Mouse (Mus musculus): ENCODE data around the gene Usp31.

The Usp31 gene

DNA sequence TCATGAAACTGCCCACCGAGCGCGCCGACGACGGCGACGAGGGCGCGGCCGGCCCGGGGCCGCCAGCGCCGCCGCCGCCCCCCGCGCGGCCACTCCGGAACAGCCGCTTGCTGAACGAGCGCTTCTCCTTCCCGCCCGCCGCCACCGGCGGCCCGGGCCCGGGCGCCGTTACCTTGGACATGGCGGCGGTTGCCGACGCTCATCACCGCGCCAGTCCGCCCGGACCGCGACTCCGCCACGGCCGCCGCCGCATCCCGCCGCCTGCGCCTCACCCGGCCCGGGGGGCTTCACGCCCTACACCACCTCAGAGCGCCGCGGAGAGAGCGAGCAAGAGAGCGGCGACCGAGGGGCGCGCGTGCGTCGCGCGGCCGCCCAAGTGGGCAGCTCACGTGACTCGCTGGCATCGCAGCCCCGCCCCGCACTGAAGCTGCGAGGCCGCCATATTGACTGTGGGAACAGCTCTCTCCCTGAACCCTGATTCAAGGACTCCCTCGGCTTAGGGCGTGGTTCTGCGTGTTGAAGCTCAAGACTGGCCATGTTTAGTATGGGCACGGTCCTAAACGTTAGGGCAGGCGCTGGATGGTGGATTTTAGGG lies at the start of gene Usp31:
TSS of gene Usp31 (minus strand) at position 181 of the 595 bp plus-strand sequence.
- DNase-seq: peak; percentile 96

DNA sequence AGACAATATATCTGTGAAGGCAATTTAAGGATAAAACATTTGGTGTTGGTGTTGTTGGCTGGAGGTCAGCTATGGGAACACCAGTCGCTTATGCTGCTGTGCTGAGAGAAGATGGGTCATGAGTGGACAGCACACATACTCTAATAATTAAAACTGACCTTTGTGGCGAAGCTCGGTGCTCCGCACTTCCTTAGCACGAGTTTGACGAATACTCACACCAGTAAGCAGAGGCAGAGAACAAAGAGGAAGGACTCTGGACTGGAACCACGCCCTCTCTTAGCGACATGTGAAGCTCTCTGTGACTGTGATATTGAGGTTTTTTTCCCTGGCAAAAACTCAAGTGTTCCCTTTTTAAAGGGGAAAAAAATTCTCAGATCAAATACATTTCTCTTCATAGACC lies 47.7 kb upstream of the Usp31 start:
- DNase-seq: no peak

DNA sequence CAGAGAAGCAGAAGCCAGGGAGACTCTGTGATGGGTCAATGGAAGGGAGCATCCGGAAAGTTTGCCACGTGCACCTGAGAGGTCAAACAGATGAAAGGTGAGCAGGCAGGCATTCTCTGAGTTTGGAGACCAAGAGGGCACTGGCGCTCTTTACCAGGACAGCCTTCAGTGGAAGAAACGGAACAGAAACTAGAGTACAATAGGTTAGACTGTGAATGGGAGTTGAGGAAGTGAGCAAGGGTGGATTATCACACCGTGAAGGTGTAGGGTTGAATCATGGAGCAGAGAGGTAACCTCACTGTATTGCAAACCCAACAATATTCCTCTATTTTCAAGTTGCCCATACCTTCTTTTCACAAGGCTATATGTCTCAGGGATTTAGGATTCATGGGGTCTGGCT lies 43.2 kb upstream of the Usp31 start:
- no peak for DNase-seq

DNA sequence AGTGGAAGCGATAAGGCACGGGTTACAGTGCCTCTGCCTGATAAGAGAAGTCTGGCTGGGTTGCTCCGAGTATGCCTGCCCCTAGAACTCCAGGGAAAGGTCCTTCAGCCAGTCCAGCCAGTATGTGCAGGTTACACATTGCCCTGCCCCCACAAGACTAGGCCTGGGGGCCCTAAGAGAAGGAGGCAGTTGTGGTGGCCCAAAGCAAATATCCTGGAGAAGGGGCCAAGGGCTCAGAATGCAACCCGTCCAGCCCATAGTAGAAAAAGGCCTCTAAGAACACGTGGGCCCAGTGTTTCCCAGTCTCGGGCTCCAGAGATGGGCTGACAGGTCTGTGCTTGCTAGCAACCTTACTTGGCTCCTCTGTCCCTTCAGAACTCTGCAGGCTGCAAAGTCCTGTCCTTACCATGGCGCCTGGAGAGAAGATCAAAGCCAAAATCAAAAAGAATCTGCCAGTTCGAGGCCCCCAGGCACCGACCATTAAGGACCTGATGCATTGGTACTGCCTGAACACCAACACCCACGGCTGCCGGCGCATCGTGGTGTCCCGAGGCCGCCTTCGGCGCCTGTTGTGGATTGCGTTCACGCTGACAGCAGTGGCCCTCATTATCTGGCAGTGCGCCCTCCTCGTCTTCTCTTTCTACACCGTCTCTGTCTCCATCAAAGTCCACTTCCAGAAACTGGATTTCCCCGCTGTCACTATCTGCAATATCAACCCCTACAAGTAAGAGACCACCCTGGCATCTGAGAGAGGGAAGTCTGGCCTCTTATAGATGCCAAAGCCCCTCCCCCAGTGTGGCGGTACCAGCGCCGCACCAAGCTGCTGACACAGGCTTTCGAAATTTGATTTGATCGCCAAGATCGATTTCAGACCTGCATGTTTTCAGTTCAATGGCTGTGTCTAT lies 30.7 kb upstream of the Usp31 start:
- peak; percentile 12 for DNase-seq

DNA sequence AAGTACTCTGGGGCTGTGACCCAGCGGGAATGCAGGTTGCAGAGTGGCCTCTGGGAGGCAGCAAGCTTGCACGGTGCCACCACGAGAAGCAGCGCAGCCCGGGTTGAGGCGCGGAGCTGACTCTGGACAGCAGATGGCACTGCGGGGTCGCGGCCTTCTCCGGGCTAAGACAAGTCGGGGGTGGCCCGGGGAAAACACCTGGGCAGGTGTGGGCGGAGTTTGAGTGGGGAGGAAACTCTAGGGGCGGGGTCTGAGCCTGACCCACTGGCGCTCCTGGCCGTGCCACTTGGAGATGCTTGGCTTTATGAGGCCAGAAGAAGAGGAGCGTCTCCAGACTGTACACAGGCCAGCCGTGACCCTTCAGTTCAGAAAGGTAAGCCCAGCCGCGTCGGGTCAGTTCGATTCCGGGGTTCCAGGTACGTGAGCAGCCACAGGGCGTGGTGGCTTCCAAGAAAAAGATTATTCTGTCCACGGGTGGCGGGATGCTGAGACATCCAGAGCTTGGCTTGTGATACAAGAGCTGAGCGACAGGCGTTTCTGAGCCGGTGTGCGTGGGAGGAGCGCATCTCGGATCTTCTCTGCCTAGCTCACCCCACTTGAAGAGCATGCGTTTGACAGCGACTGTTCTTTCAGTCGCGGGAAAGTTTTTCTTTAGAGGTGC lies 27.2 kb upstream of the Usp31 start, which contains the start of gene Scnn1g:
TSS of gene Scnn1g (plus strand) at position 309 of the 661 bp plus-strand sequence.
- DNase-seq: peak; percentile 91

DNA sequence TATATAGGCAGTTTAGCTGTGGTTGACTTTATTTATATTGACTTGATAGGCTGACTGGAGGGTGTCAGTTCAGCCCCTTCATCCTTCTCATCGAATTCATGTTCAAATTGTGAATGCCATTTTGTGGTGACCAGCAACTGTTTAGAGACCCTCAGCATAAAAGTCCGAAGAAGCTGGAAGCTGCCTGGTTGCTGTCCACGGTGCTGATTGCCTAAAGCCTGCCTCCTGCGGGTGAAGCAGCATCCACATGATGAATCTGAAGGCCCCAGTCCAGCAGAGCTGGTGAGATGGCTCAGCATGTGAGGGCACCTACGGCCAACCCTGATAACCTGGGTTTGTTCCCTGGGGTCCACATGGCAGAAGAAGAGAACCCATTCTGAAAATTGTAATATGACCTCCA lies 23.2 kb upstream of the Usp31 start:
- DNase-seq: no peak

DNA sequence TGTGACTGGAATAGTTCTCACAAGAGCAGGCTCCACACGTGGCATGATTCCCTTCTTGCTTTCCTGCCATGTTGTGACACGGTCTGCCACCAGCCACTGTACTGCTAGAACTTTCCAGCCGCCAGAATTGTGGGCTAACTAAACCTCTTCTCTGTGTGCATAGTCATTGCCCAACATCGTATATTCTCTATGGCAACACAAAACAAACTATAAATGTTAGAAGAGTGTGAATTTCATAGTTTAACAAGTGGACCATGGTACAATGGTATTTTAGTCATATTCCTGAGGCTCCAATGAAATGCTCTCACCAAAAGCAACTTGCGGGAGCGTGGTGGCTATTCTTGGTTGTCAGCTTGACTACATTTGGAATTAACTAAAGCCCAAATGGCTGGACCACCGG lies 10.0 kb upstream of the Usp31 start:
- DNase-seq: no peak

- DNase-seq: no peak
Observed at GRCm38 (mm10) chr7:121711171-121711570, 4.1 kb upstream of the Usp31 start.

DNA sequence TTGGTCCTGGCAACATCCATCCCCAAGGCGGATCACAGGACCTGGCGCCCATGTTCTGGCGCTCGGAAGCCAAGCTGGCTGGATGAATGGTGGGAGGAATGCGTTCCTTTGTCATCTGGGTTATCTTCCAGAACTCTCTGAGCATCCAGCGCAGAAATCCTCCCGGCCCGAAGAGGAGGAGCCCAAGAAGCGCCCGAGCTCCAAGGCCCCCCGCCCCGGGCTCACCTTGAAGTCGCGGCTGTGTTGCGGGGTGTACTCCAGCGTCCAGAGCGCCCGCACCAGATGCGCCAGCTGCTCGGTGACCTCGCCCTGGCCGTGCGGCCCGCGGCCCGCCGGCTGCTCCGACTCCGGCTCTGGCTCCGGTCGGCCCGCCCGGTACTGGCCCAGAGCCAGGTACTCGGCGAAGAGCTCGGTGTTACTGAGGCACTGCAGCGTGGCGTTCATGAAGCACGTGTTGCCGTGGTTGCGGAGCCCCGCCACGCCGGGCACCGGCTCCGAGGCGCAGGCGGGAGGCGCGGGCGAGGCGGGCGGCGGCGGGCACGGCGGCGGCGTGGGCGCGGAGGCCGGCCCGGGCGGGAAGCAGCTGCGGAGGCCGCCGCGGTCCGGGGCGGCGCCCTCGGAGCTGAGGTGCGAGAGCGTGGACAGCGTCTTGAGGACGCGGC lies 511 bp downstream of the Usp31 start:
- peak; percentile 71 for DNase-seq

GRCm38 (mm10) chr7:121705051-121705450 lies 2.0 kb downstream of the Usp31 start:
- no peak for DNase-seq

- no peak for DNase-seq
Observed at GRCm38 (mm10) chr7:121701983-121702382, 5.1 kb downstream of the Usp31 start.

GRCm38 (mm10) chr7:121700480-121700879 lies 6.6 kb downstream of the Usp31 start:
- no peak for DNase-seq

- DNase-seq: no peak
Observed at GRCm38 (mm10) chr7:121699218-121699617, 7.8 kb downstream of the Usp31 start.

DNA sequence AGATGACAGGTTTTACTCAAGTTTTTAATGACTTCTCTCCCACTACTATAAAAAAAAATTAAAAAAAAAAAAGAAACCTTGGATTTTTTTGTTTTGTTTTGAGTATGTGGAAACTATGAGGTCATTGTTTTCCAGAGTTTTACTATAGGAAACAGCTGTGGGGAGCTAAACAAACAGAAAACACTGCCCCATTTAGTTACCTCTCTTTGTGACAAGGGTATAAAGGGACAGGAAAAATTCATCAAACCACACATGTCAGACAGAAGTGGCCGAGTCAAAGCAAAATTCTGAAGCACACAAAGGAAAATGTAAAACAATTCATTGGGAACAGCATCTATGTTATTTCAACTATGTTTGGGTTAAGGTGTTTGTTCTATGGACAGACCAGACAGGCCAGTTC lies 9.5 kb downstream of the Usp31 start:
- DNase-seq: no peak

DNA sequence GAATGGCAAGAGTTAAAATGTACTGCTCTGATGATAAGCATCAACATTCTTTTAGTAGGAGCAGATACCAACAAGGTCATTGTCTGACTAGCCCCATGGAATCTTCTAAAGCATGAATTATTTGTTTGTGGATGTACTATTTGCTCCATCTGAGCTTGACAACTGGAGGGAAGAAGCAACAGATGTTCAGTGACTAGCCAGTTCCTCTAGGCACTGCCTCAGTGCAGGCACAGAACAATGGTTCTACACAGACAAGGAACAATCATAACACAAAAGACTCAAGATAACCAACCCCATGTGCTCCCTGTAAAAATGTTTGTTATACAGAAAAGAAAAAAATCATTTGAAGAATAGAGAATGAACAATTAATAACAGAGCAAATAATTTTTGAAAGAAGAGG lies 9.9 kb downstream of the Usp31 start:
- no peak for DNase-seq

DNA sequence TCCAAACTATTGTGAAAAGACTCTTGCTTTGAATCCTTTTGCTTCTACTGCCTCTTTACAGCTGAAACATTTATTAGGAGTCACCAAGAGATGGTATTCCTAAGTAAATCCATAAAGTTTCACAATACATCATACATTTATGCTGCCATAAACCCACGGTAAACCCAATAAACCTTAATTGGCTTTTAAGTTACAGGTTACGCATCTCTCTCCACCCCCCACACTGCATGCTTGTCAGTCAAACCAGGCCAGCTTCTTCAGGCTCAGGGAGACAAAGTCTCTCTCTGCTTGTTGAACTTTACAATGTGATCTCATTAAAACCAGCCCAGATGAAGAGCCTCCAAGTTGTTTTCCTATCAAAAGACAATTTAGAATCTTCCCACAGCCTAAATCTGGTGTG lies 15.2 kb downstream of the Usp31 start:
- DNase-seq: no peak

DNA sequence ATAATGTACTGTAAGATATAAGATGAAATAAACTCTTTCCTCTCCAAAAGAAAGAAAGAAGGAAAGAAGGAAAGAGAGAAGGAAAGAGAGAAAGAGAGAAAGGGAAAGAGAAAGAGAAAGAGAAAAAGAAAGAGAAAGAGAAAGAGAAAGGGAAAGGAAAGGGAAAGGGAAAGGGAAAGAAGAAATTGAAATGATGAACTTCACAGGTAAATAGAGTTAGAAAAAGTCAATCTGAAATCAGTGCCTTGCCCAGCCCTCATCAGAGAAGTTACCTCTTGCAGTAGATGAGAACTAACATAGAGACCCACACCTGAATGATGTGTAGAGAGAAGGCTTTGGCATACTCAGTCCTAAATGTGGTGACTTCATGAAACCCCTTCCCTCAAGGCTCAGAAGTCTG lies 17.7 kb downstream of the Usp31 start:
- no peak for DNase-seq

DNA sequence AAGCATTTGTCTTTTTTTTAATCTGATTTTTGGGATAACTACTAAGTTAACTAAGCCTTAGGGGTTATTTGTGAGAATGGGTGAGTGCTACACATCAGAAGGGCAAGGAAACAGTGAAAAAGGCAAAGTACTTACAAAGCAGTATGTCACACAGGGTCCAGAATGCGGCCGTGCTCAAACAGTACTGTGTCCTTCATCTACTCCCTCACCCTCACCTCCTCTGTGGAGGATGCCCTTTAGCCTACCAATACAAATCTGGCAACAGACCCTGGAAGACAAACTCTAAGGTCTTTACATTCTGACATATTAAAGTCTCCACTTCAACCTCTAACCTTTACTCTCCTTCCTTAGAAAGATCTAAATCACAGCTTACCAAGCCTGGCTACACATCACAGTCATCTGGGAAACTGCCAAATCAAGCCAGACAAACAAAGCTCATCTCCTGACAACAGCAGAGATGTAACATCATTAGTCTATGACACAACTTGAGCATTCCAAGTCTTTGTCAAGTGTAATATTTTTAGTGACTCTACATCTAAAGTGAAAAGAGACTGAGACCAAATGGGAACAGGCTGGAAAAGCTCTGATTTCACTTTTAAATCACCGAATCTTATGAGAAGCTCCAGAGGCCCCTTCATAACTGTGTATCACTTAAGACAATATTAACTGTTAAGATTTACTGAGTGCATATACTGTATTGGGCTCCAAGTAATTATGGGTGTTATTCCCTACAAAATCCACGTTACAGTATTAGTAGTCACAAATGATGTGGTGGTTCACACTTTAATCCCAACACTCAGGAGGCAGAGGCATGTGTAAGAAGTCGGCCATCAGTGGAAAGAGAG lies 21.7 kb downstream of the Usp31 start:
- no peak for DNase-seq

DNA sequence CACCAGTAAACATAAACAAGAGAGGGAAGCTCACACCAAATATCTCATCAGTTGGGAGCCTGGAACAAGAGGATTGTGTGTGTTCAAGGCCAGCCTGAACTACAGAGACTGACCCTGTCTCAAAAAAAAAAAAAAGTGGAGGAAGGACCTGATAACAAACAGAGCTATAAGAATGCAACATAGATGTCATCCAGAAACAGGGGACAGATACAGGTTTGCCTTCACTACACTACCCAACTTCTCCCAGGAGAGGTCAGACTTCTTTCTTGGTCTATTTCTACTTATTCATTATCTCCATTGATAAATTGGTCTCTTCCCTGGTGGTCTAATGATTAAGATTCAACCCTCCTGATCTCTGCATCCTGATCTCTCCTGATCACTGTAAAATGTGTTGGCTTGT lies 25.9 kb downstream of the Usp31 start:
- DNase-seq: no peak

DNA sequence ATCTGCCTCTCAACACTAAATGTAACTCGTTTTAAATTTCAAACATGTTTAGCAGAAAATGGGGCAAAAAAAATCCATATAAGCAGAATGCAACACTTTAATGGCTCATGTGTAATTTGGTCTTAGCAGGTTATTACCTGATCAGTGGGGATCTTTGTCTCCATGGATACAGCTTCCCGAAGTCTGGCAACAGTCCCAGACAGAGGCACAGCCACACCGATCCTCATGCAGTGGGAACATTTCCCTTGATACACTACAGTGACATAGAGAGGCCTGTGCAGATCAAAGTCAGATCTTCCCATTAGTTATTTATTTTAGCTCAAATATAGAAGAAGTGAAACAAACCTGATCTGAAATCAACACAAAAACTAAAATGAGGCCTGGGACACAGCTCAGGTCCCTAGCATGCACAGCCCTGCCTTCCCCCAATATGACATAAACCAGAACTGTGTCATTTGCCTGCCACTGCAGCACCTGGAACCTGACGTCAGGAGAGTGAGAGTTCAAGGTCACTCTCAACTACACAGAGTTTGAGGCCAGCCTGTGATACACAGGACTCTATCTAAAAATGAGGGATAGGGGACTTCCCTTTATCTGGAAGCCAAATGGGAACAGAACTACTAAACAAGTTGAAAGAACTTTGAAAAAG lies 29.8 kb downstream of the Usp31 start:
- DNase-seq: peak; percentile 32

GRCm38 (mm10) chr7:121660705-121661104 lies 46.3 kb downstream of the Usp31 start:
- DNase-seq: no peak

DNA sequence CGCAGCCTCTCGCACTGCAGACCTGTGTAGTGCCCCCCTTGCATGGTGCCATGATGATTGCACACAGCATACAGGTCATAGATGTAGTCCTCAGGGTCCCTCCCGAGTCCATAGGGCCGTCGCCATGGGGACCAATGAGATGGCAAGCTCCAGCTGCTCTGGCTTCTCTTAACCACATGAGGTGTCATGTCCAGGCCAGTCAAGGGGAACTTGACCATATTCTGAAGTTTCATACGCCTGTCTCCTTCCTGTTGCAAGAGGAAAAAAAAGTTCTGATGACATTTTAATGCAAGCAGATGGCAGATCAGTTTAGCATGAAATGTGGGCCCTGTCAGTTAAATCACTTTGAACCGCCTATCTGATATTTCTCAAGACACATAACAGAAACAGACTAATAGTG lies 48.2 kb downstream of the Usp31 start:
- no peak for DNase-seq

Data from cerebellum, adult 9-11 months (tissue).